Mouse (Mus musculus) frontal cortex, postnatal 10 days (tissue): ENCODE measurements around the gene Ccdc27.

Experiments
- DNase-seq, 2 experiments: peaks; one replicate each; pipeline ENCODE4 v3.0.0; 2022; ENCODE audit warnings: low spot score in 2 of 2, mixed read lengths in 1 of 2

Ccdc27 gene

GRCm38 (mm10) chr4:154042577-154042976 is at the start of gene Ccdc27:
TSS of gene Ccdc27 (minus strand) at chr4:154042677.
- no peak for DNase-seq

GRCm38 (mm10) chr4:154091356-154091755 is 48.9 kb upstream of the Ccdc27 start:
- no peak for DNase-seq

- no peak for DNase-seq
These were observed 46.7 kb upstream of the Ccdc27 start for GRCm38 (mm10) chr4:154089205-154089604.

GRCm38 (mm10) chr4:154086436-154086835 is 44.0 kb upstream of the Ccdc27 start:
- DNase-seq: no peak

GRCm38 (mm10) chr4:154085856-154086255 is 43.4 kb upstream of the Ccdc27 start:
- DNase-seq: no peak

GRCm38 (mm10) chr4:154081974-154082373 is 39.5 kb upstream of the Ccdc27 start:
- DNase-seq: no peak

GRCm38 (mm10) chr4:154081021-154081420 is 38.5 kb upstream of the Ccdc27 start:
- no peak for DNase-seq

GRCm38 (mm10) chr4:154080211-154080610 is 37.7 kb upstream of the Ccdc27 start:
- DNase-seq: no peak

- no peak for DNase-seq
These were observed 29.5 kb upstream of the Ccdc27 start for GRCm38 (mm10) chr4:154071941-154072340.

GRCm38 (mm10) chr4:154071521-154071920 is 29.0 kb upstream of the Ccdc27 start:
- DNase-seq: no peak

GRCm38 (mm10) chr4:154070896-154071295 is 28.4 kb upstream of the Ccdc27 start:
- DNase-seq: no peak

- DNase-seq: no peak
These were observed 22.6 kb upstream of the Ccdc27 start for GRCm38 (mm10) chr4:154064827-154065773.

GRCm38 (mm10) chr4:154057696-154058095 is 15.2 kb upstream of the Ccdc27 start:
- no peak for DNase-seq

GRCm38 (mm10) chr4:154056661-154057060 is 14.2 kb upstream of the Ccdc27 start:
- DNase-seq: no peak

- DNase-seq: no peak
These were observed 13.6 kb upstream of the Ccdc27 start for GRCm38 (mm10) chr4:154056046-154056445.

- DNase-seq: no peak
These were observed 13.0 kb upstream of the Ccdc27 start for GRCm38 (mm10) chr4:154055482-154055881.

- no peak for DNase-seq
These were observed 10.6 kb upstream of the Ccdc27 start for GRCm38 (mm10) chr4:154053065-154053464.

- no peak for DNase-seq
These were observed 8.9 kb upstream of the Ccdc27 start for GRCm38 (mm10) chr4:154051401-154051800.

GRCm38 (mm10) chr4:154045837-154046236 is 3.4 kb upstream of the Ccdc27 start:
- DNase-seq: no peak

- no peak for DNase-seq
These were observed 5.4 kb downstream of the Ccdc27 start for GRCm38 (mm10) chr4:154037123-154037522.

- no peak for DNase-seq
These were observed 13.8 kb downstream of the Ccdc27 start for GRCm38 (mm10) chr4:154028646-154029045.

- DNase-seq: no peak
These were observed 14.4 kb downstream of the Ccdc27 start for GRCm38 (mm10) chr4:154028066-154028465.

- DNase-seq: no peak
These were observed 16.1 kb downstream of the Ccdc27 start for GRCm38 (mm10) chr4:154026441-154026761.
